Mouse (Mus musculus) olfactory bulb, adult 2 months (tissue): ENCODE data around the gene Rapsn.

Source experiments
- CTCF ChIP-seq: fragments of 200-500 bp; IDR thresholded peaks from 2 replicates; pipeline ENCODE4 v1.5.1; 2012; ENCODE audit warnings: low read depth, mild to moderate bottlenecking, low read length, moderate library complexity; ENCODE audit not compliant: insufficient read depth
- POLR2A ChIP-seq: fragments of 200-500 bp; IDR thresholded peaks from 2 replicates; pipeline ENCODE4 v1.6.1; 2012; ENCODE audit warnings: mild to moderate bottlenecking, low read depth, low read length, moderate library complexity; ENCODE audit not compliant: insufficient read depth

DNA sequence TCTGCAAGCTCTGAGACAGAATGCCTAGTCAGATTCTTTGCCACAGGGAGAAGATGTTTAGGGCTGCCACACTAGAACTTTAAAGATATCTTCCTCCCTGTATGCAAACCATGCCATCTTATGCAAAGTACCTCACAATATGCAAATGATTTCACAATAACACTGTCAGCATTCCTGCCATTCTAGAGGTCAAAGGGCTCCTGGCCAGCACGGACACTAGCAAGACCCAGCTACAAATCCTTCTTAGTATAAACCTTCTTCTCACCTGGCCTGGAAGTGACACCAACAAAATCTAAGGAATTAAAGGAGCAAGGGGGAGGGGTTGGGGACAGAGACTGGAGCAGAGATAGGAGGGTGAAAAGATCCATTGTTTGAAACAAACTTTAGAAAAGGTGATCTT is 36.7 kb downstream of the Rapsn start:
- TF ChIP-seq CTCF, result no peak
- TF ChIP-seq POLR2A, result no peak
